Comparison of ENCODE assay signal across 8 mouse cellular contexts in the genomic region with DNA sequence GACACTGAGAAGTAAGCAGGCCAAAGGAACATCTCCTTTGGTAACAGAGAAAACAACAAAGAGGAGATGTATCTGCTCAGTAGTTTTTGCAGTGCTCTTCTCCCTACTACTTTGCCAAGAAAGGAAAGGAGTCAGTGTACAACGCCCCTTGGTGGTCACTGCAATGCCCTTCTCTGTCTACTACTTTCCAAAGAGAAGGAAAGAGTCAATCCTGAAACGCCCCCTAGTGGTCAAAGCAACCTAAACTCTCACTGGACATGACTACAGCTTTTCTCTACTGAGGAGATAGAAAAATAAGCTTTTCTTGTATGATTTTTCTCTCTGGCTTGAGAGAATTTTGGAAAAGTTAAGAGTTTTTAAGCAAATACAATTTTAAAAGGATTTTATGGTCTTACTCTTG. TPM values are rescaled to one million over a fixed set of nuclear protein-coding genes. Genes with fewer than 3 reads are reported as not detected.
DNase-seq lines count a peak whose midpoint lies in the region; ATAC-seq and TF ChIP-seq lines count a peak whose summit lies in the region.

No protein-coding gene starts in this region.

- WGBS in liver, embryonic 11.5 days: 17% methylated on average over 2 of the region's 2 CpGs
- WGBS in liver, embryonic 14.5 days (ENCODE audit: insufficient replicate concordance): 13% methylated on average over 2 of the region's 2 CpGs

- no peak for ATAC-seq in liver, embryonic 11.5 days (replicated peaks; ENCODE audit: low FRiP score)
- ATAC-seq in liver, embryonic 14.5 days (ENCODE audit: insufficient read depth): no peak

- H3K27me3 ChIP-seq in liver, embryonic 11.5 days (replicated peaks; ENCODE audit: control insufficient read depth, insufficient read depth, low read length): no peaks in the 10 kb centered on the region
- no peaks in the 10 kb centered on the region for H3K27me3 ChIP-seq in liver, embryonic 14.5 days (ENCODE audit: control insufficient read depth, insufficient read depth, low read length)

- no peak overlapping the region for H3K9ac ChIP-seq in liver, embryonic 11.5 days (ENCODE audit: low read depth, low read length)
- H3K9ac ChIP-seq in liver, embryonic 14.5 days (replicated peaks): no peak overlapping the region

- peak; percentile 50 for TF ChIP-seq CTCF in liver, embryonic 14.5 days (IDR thresholded peaks at IDR 0.05; ENCODE audit: low read depth)

- H3K27ac ChIP-seq in liver, embryonic 11.5 days (ENCODE audit: low read depth, low read length): no peak overlapping the region
- H3K27ac ChIP-seq in liver, embryonic 14.5 days: no peak overlapping the region

- peak; percentile 35 for DNase-seq in cerebellum, adult 8-10 months
- no peak for DNase-seq in cerebellum, adult 11-12 months
- DNase-seq in liver (peak; percentile 29), adipocyte (ENCODE audit: low spot score) (peak; percentile 83)
- DNase-seq in liver, embryonic 11.5 days (ENCODE audit: low spot score): no peak
- peak; percentile 17 for DNase-seq in fibroblast of lung, adult 2 months (ENCODE audit: low read depth)
- DNase-seq in liver, embryonic 14.5 days (ENCODE audit: low read depth in 3 of 3, low spot score in 3 of 3): peak; percentile 5 to 17 (median 9)
- DNase-seq in testis, postnatal 10 days (ENCODE audit: low spot score): peak; percentile 53

- H3K9me3 ChIP-seq in liver, embryonic 11.5 days (ENCODE audit: control insufficient read depth, low read length): no peaks in the 10 kb centered on the region
- H3K9me3 ChIP-seq in liver, embryonic 14.5 days (ENCODE audit: control insufficient read depth, low read length): no peaks in the 10 kb centered on the region

- H3K4me1 ChIP-seq in liver, embryonic 11.5 days (replicated peaks; ENCODE audit: control insufficient read depth, insufficient read depth, low read length): no peaks in the 10 kb centered on the region
- H3K4me1 ChIP-seq in liver, embryonic 14.5 days (replicated peaks; ENCODE audit: control insufficient read depth in 2 of 2, insufficient read depth in 2 of 2, low read length in 1 of 2): no peaks in the 10 kb centered on the region

- no peaks in the 10 kb centered on the region for H3K36me3 ChIP-seq in liver, embryonic 11.5 days (ENCODE audit: control insufficient read depth, insufficient read depth, low read length)
- H3K36me3 ChIP-seq in liver, embryonic 14.5 days (replicated peaks; ENCODE audit: control insufficient read depth, insufficient read depth, low read depth): no peaks in the 10 kb centered on the region

- TF ChIP-seq EP300 in liver, embryonic 14.5 days (IDR thresholded peaks at IDR 0.05; ENCODE audit: low read depth): no peak

- H3K4me3 ChIP-seq in liver, embryonic 11.5 days (ENCODE audit: low read depth, low read length): no peak overlapping the region
- H3K4me3 ChIP-seq in liver, embryonic 14.5 days (ENCODE audit: insufficient read depth in 1 of 2, low read depth in 2 of 2, low read length in 2 of 2): no peak overlapping the region

- H3K4me2 ChIP-seq in liver, embryonic 11.5 days: no peak overlapping the region
- no peak overlapping the region for H3K4me2 ChIP-seq in liver, embryonic 14.5 days (ENCODE audit: low read depth)

RNA-seq across cellular contexts. Expression of a gene that starts 15.4 kb away (rescaled TPM):
- 9.6 and 9.7 TPM in 2 replicates for polyA plus RNA-seq in liver, embryonic 11.5 days (2014; fragmentation: Nextera tagmentation; extraction: Ambion mirVana)
- polyA plus RNA-seq in liver, embryonic 14.5 days (2012; rRNA removed): 0.80 and 1.1 TPM in 2 replicates
- 2.4 and 2.5 TPM in 2 replicates for polyA plus RNA-seq in liver, embryonic 14.5 days (2014; fragmentation: Nextera tagmentation; extraction: Ambion mirVana)

RNA-seq across cellular contexts. Expression of a gene that starts 50.8 kb away (rescaled TPM):
- polyA plus RNA-seq in liver, embryonic 11.5 days (2014; fragmentation: Nextera tagmentation; extraction: Ambion mirVana): 12.9 and 13.4 TPM in 2 replicates
- 12.3 and 17.7 TPM in 2 replicates for polyA plus RNA-seq in liver, embryonic 14.5 days (2012; rRNA removed)
- 36.5 and 42.9 TPM in 2 replicates for polyA plus RNA-seq in liver, embryonic 14.5 days (2014; fragmentation: Nextera tagmentation; extraction: Ambion mirVana)

Comparison
In these comparisons a context has a peak if more than half of its experiments do, and no peak if none do; other contexts are left out.
1. DNase-seq: peak in cerebellum, adult 8-10 months (single experiment), liver (single experiment), adipocyte (single experiment), fibroblast of lung, adult 2 months (single experiment), liver, embryonic 14.5 days (3 of 3) and testis, postnatal 10 days (single experiment); none in cerebellum, adult 11-12 months (single experiment) and liver, embryonic 11.5 days (single experiment).